In genomic region chrX:103918954-103919353, GRCm38 (mm10) we compare ENCODE assay signal across 8 mouse cellular contexts.
DNase-seq lines count a peak whose midpoint lies in the region; TF ChIP-seq lines count a peak whose summit lies in the region.
"Had no signal": no experiment of that assay in that cellular context is flagged by ENCODE, and none has a peak within 500 bp of the region (broad histone marks: within the 10 kb centered on the region; RNA-seq: fewer than 3 reads in every experiment).

No protein-coding gene starts in this region.

- H3K27ac ChIP-seq in left cerebral cortex, adult 2 months: no peak overlapping the region
- H3K27ac ChIP-seq: embryonic facial prominence, embryonic 12.5 days had no signal

- no peak; the same call in 1 of the 2 replicates for TF ChIP-seq CTCF in left cerebral cortex, adult 2 months (IDR thresholded peaks at IDR 0.05)

- intact Hi-C loops in left cerebral cortex, adult 2 months (cut with DNase I): loop anchor here (5.0 kb wide), 1 partner anchor 222 kb away; no protein-coding TSS in a partner anchor

- DNase-seq in ovary, adult 18-20 months (ENCODE audit: low spot score): peak; percentile 25
- no peak for DNase-seq in ovary, postnatal 10 days (ENCODE audit: low spot score)
- DNase-seq in adrenal gland, postnatal 36 days: peak; percentile 39 to 40
- DNase-seq in kidney, postnatal 36 days: peak; percentile 12 to 46
- no peak for DNase-seq in cerebellum, postnatal 10 days
- no peak for DNase-seq in right cerebral cortex, adult 18-20 months
- no peak for DNase-seq in left cerebral cortex, adult 2 months (ENCODE audit: extremely low spot score in 1 of 2, low spot score in 2 of 2)

- H3K4me3 ChIP-seq in left cerebral cortex, adult 2 months: no peak overlapping the region
- H3K4me3 ChIP-seq: embryonic facial prominence, embryonic 12.5 days had no signal

Comparison
In these comparisons a context has a peak if more than half of its experiments do, and no peak if none do; other contexts are left out.
1. DNase-seq: peak in ovary, adult 18-20 months (single experiment), adrenal gland, postnatal 36 days (2 of 2) and kidney, postnatal 36 days (2 of 2); none in ovary, postnatal 10 days (single experiment), cerebellum, postnatal 10 days (0 of 2), right cerebral cortex, adult 18-20 months (single experiment) and left cerebral cortex, adult 2 months (0 of 2).